Mouse (Mus musculus) MEL (cell line): Measurements from ENCODE around the gene P3h4.

Source experiments
- CHD1 ChIP-seq: IDR thresholded peaks from 2 replicates; pipeline ENCODE4 v1.6.1; 2012; ENCODE audit warnings: low read depth, mild to moderate bottlenecking, inconsistent platforms, low read length, improper control_type of control experiment
- CTCF ChIP-seq, 3 experiments: IDR thresholded peaks in 2 of 3; conservative IDR thresholded peaks in 1 of 3; 2 replicates each; pipeline ENCODE4 v1.5.1; 2011 to 2012; ENCODE audit warnings: low read length in 3 of 3, low read depth in 2 of 3, mild to moderate bottlenecking in 2 of 3, improper control_type of control experiment in 1 of 3, inconsistent platforms in 1 of 3, mixed read lengths in 1 of 3, moderate library complexity in 1 of 3; ENCODE audit not compliant: control insufficient read depth in 1 of 3, insufficient read depth in 1 of 3, poor library complexity in 1 of 3, severe bottlenecking in 1 of 3
- GABPA ChIP-seq: IDR thresholded peaks from 2 replicates; pipeline ENCODE4 v1.6.1; 2012; ENCODE audit warnings: low read depth, mild to moderate bottlenecking, inconsistent platforms, low read length, improper control_type of control experiment, moderate library complexity
- GATA1 ChIP-seq: IDR thresholded peaks from 2 replicates; pipeline ENCODE4 v1.6.1; 2011; ENCODE audit warnings: low read depth, low read length, improper control_type of control experiment
- HCFC1 ChIP-seq: IDR thresholded peaks from 2 replicates; pipeline ENCODE4 v1.6.1; 2012; ENCODE audit warnings: low read depth, mild to moderate bottlenecking, inconsistent platforms, low read length, improper control_type of control experiment, moderate library complexity
- JUND ChIP-seq: IDR thresholded peaks from 2 replicates; pipeline ENCODE4 v1.6.1; 2011; ENCODE audit warnings: low read depth, mild to moderate bottlenecking, improper control_type of control experiment, low read length
- KAT2A ChIP-seq: conservative IDR thresholded peaks from 2 replicates; pipeline ENCODE4 v1.6.1; 2012; ENCODE audit warnings: low read depth, low read length, improper control_type of control experiment, inconsistent platforms
- MAX ChIP-seq: IDR thresholded peaks from 2 replicates; pipeline ENCODE4 v1.6.1; 2011; ENCODE audit warnings: low read length, improper control_type of control experiment
- MXI1 ChIP-seq: IDR thresholded peaks from 2 replicates; pipeline ENCODE4 v1.6.1; 2011; ENCODE audit warnings: mild to moderate bottlenecking, low read depth, low read length, improper control_type of control experiment
- POLR2A ChIP-seq, 2 experiments: IDR thresholded peaks; 2 replicates each; pipeline ENCODE4 v1.6.1; 2011 to 2012; ENCODE audit warnings: low read length in 2 of 2, mild to moderate bottlenecking in 2 of 2, control low read depth in 1 of 2, improper control_type of control experiment in 1 of 2, low read depth in 1 of 2, moderate library complexity in 1 of 2; ENCODE audit not compliant: control insufficient read depth in 1 of 2, insufficient read depth in 1 of 2, poor library complexity in 1 of 2
- SIN3A ChIP-seq: IDR thresholded peaks from 2 replicates; pipeline ENCODE4 v1.6.1; 2012; ENCODE audit warnings: low read length, improper control_type of control experiment, inconsistent platforms
- TCF12 ChIP-seq: IDR thresholded peaks from 2 replicates; pipeline ENCODE4 v1.6.1; 2014; ENCODE audit warnings: low read depth, mild to moderate bottlenecking, inconsistent platforms, low read length, improper control_type of control experiment, moderate library complexity

DNA sequence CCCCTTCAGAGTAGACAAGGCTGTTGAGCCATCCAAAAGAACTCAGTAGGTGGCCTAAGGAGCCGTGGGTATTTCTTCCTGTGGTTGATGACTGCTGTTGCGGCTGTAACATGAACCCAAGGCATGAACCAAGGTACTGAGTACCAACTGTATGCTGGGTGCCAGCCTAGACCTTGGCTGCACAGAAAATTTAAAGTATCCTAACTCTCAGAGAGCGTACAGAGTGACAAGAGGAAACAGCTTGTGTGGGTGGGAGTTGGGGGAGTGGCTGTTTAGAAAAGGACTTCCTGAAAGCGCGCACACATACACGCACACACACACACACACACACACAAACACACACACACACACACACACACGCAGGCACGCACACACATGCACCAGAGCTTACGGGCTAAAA is 15.3 kb downstream of the P3h4 start:
- TF ChIP-seq GABPA (no peak), POLR2A (IDR thresholded peaks at IDR 0.05; ENCODE audit: control insufficient read depth in 1 of 2, insufficient read depth in 1 of 2, low read depth in 1 of 2, low read length in 2 of 2, poor library complexity in 1 of 2) (0 out of 4 replicates have a peak, but pooled peaks of 1 of the 2 experiments have one; percentile 32), MXI1 (no peak), GATA1 (no peak), MAX (no peak), SIN3A (peak; percentile 61; the same call in 1 of the 2 replicates), CTCF (IDR thresholded peaks at IDR 0.05 in 2 of 3, conservative IDR thresholded peaks at IDR 0.05 in 1 of 3; ENCODE audit: control insufficient read depth in 1 of 3, insufficient read depth in 1 of 3, low read depth in 2 of 3, low read length in 3 of 3, poor library complexity in 1 of 3, severe bottlenecking in 1 of 3) (no peak), JUND (no peak), HCFC1 (peak; percentile 64), CHD1 (no peak), KAT2A (no peak), TCF12 (no peak)
